Mouse (Mus musculus) MEL (cell line): ENCODE results near the gene Treh. TPM values are rescaled to one million over a fixed set of nuclear protein-coding genes. Genes with fewer than 3 reads are reported as not detected.

Experiments
- DNase-seq: peaks from one replicate; pipeline ENCODE4 v3.0.0; 2011; ENCODE audit warnings: low read depth, low spot score
- H3K27ac ChIP-seq: 2 replicates; pipeline ENCODE4 v1.5.1; 2012; ENCODE audit warnings: low read depth, mild to moderate bottlenecking, control low read depth, low read length, moderate library complexity; ENCODE audit not compliant: control insufficient read depth
- H3K27me3 ChIP-seq, 2 experiments: fragments of 150-350 bp in 1 of 2; sonication (generic) in 1 of 2; 2 replicates each; pipeline ENCODE4 v1.6.1; 2012; ENCODE audit warnings: low read length in 2 of 2, mild to moderate bottlenecking in 2 of 2, improper control_type of control experiment in 1 of 2, moderate library complexity in 1 of 2; ENCODE audit not compliant: insufficient read depth in 2 of 2, control insufficient read depth in 1 of 2
- H3K36me3 ChIP-seq, 2 experiments: 2 replicates each; pipeline ENCODE4 v1.6.1; 2012 to 2014; ENCODE audit warnings: low read length in 2 of 2, improper control_type of control experiment in 1 of 2, inconsistent platforms in 1 of 2, mild to moderate bottlenecking in 1 of 2; ENCODE audit not compliant: insufficient read depth in 2 of 2, control insufficient read depth in 1 of 2
- H3K4me1 ChIP-seq, 2 experiments: fragments of 150-350 bp in 1 of 2; sonication (generic) in 1 of 2; 2 replicates each; pipeline ENCODE4 v1.6.1; 2012; ENCODE audit warnings: low read length in 2 of 2, improper control_type of control experiment in 1 of 2, mild to moderate bottlenecking in 1 of 2; ENCODE audit not compliant: insufficient read depth in 2 of 2, control insufficient read depth in 1 of 2
- H3K4me3 ChIP-seq, 2 experiments: fragments of 150-350 bp in 1 of 2; sonication (generic) in 1 of 2; 2 replicates each; pipeline ENCODE4 v1.5.1; 2012; ENCODE audit warnings: low read depth in 2 of 2, low read length in 2 of 2, mild to moderate bottlenecking in 2 of 2, moderate library complexity in 2 of 2, control low read depth in 1 of 2, improper control_type of control experiment in 1 of 2; ENCODE audit not compliant: control insufficient read depth in 1 of 2, insufficient read depth in 1 of 2
- H3K79me2 ChIP-seq: 2 replicates; pipeline ENCODE4 v1.6.1; 2012; ENCODE audit warnings: mild to moderate bottlenecking, low read length, moderate library complexity; ENCODE audit not compliant: control insufficient read depth, poor library complexity, insufficient read depth
- H3K9ac ChIP-seq: 2 replicates; pipeline ENCODE4 v1.6.1; 2012; ENCODE audit warnings: low read depth, mild to moderate bottlenecking, control low read depth, low read length, moderate library complexity; ENCODE audit not compliant: control insufficient read depth, poor library complexity, severe bottlenecking
- H3K9me3 ChIP-seq: fragments of 150-350 bp; sonication (generic); replicated peaks from 2 replicates; pipeline ENCODE4 v1.6.1; 2012; ENCODE audit warnings: mild to moderate bottlenecking, low read length, improper control_type of control experiment, moderate library complexity; ENCODE audit not compliant: insufficient read depth
- BHLHE40 ChIP-seq: IDR thresholded peaks from 2 replicates; pipeline ENCODE4 v1.6.1; 2012; ENCODE audit warnings: low read depth, mild to moderate bottlenecking, inconsistent platforms, low read length, improper control_type of control experiment, borderline replicate concordance
- CHD1 ChIP-seq: IDR thresholded peaks from 2 replicates; pipeline ENCODE4 v1.6.1; 2012; ENCODE audit warnings: low read depth, mild to moderate bottlenecking, inconsistent platforms, low read length, improper control_type of control experiment
- ELF1 ChIP-seq: IDR thresholded peaks from 2 replicates; pipeline ENCODE4 v1.6.1; 2014; ENCODE audit warnings: low read depth, mild to moderate bottlenecking, inconsistent platforms, low read length, improper control_type of control experiment, moderate library complexity
- GATA1 ChIP-seq: IDR thresholded peaks from 2 replicates; pipeline ENCODE4 v1.6.1; 2011; ENCODE audit warnings: low read depth, low read length, improper control_type of control experiment
- JUND ChIP-seq: IDR thresholded peaks from 2 replicates; pipeline ENCODE4 v1.6.1; 2011; ENCODE audit warnings: low read depth, mild to moderate bottlenecking, improper control_type of control experiment, low read length
- MAFK ChIP-seq: IDR thresholded peaks from 2 replicates; pipeline ENCODE4 v1.6.1; 2011; ENCODE audit warnings: low read depth, mild to moderate bottlenecking, low read length, improper control_type of control experiment, borderline replicate concordance
- MYB ChIP-seq: IDR thresholded peaks from 2 replicates; pipeline ENCODE4 v1.6.1; 2011; ENCODE audit warnings: mild to moderate bottlenecking, low read depth, low read length, improper control_type of control experiment
- MYC ChIP-seq: IDR thresholded peaks from 2 replicates; pipeline ENCODE4 v1.6.1; 2011; ENCODE audit warnings: low read depth, mild to moderate bottlenecking, low read length, improper control_type of control experiment, moderate library complexity
- NELFE ChIP-seq: IDR thresholded peaks from 2 replicates; pipeline ENCODE4 v1.6.1; 2011; ENCODE audit warnings: low read depth, low read length, improper control_type of control experiment
- POLR2A ChIP-seq, 2 experiments: IDR thresholded peaks; 2 replicates each; pipeline ENCODE4 v1.6.1; 2011 to 2012; ENCODE audit warnings: low read length in 2 of 2, mild to moderate bottlenecking in 2 of 2, control low read depth in 1 of 2, improper control_type of control experiment in 1 of 2, low read depth in 1 of 2, moderate library complexity in 1 of 2; ENCODE audit not compliant: control insufficient read depth in 1 of 2, insufficient read depth in 1 of 2, poor library complexity in 1 of 2
- POLR2AphosphoS5 ChIP-seq: IDR thresholded peaks from 2 replicates; pipeline ENCODE4 v1.6.1; 2012; ENCODE audit warnings: low read depth, borderline replicate concordance, mild to moderate bottlenecking, inconsistent platforms, low read length, moderate library complexity, mixed read lengths
- RAD21 ChIP-seq: IDR thresholded peaks from 2 replicates; pipeline ENCODE4 v1.6.1; 2011; ENCODE audit warnings: mild to moderate bottlenecking, low read depth, low read length, improper control_type of control experiment
- RCOR1 ChIP-seq: IDR thresholded peaks from 2 replicates; pipeline ENCODE4 v1.6.1; 2012; ENCODE audit warnings: low read depth, mild to moderate bottlenecking, inconsistent platforms, low read length, improper control_type of control experiment
- UBTF ChIP-seq: IDR thresholded peaks from 2 replicates; pipeline ENCODE4 v1.6.1; 2012; ENCODE audit warnings: low read depth, mild to moderate bottlenecking, inconsistent platforms, low read length, improper control_type of control experiment, moderate library complexity, borderline replicate concordance; ENCODE audit not compliant: insufficient read depth
- USF1 ChIP-seq: IDR thresholded peaks from 2 replicates; pipeline ENCODE4 v1.6.1; 2014; ENCODE audit warnings: low read depth, mild to moderate bottlenecking, inconsistent platforms, low read length, improper control_type of control experiment, moderate library complexity
- ZC3H11A ChIP-seq: IDR thresholded peaks from 2 replicates; pipeline ENCODE4 v1.6.1; 2012; ENCODE audit warnings: low read depth, mild to moderate bottlenecking, inconsistent platforms, low read length, improper control_type of control experiment
- ZKSCAN1 ChIP-seq: IDR thresholded peaks from 2 replicates; pipeline ENCODE4 v1.6.1; 2012; ENCODE audit warnings: low read depth, mild to moderate bottlenecking, inconsistent platforms, low read length, improper control_type of control experiment, moderate library complexity
- polyA plus RNA-seq, 2 experiments: library from polyadenylated mRNA; stranded (reverse) in 1 of 2; unstranded in 1 of 2; fragments of >175 nt in 1 of 2; fragments of >200 nt in 1 of 2; gene quantifications; 2 replicates each; pipeline versions ENCODE4 v1.2.1 to v1.2.4; 2012; ENCODE audit warnings: low replicate concordance in 2 of 2, low read depth in 1 of 2; ENCODE audit not compliant: insufficient read length in 2 of 2, insufficient read depth in 1 of 2, missing spikeins in 1 of 2
- total RNA-seq: library from RNA; depleted of rRNA; stranded (reverse); fragments of 300-350 nt; gene quantifications from 2 replicates; pipeline ENCODE4 v1.2.3, GENCODE M21; 2012

Treh gene
- total and polyA plus RNA-seq, 3 experiments = not detected

- no peak overlapping the region for H3K4me3 ChIP-seq
- no peak overlapping the region for H3K27ac ChIP-seq
- TF ChIP-seq MYC (no peak), GATA1 (no peak), MYB (no peak), JUND (no peak), RCOR1 (no peak), MAFK (no peak), POLR2A (IDR thresholded peaks at IDR 0.05; ENCODE audit: control insufficient read depth in 1 of 2, insufficient read depth in 1 of 2, low read depth in 1 of 2, low read length in 2 of 2, poor library complexity in 1 of 2) (no peak), ZC3H11A (no peak)
- no peaks in the 10 kb centered on the region for H3K36me3 ChIP-seq
- no peak overlapping the region for H3K9ac ChIP-seq
- DNase-seq = no peak
- no peaks in the 10 kb centered on the region for H3K4me1 ChIP-seq
- H3K9me3 ChIP-seq = no peaks in the 10 kb centered on the region
- H3K27me3 ChIP-seq = no peaks in the 10 kb centered on the region
- H3K79me2 ChIP-seq = no peaks in the 10 kb centered on the region
Observed at GRCm38 (mm10) chr9:44697866-44698265, 24.8 kb downstream of the Treh start.

GRCm38 (mm10) chr9:44699196-44699595, 26.2 kb downstream of the Treh start:
- Histone ChIP-seq H3K4me1 (no peaks in the 10 kb centered on the region), H3K9me3 (no peaks in the 10 kb centered on the region), H3K79me2 (no peaks in the 10 kb centered on the region), H3K4me3 (no peak overlapping the region), H3K27me3 (no peaks in the 10 kb centered on the region)
- DNase-seq = no peak
- TF ChIP-seq POLR2AphosphoS5 (no peak), ELF1 (no peak)
- TF ChIP-seq, all 39 proteins: peak for 0
- H3K27ac ChIP-seq = no peak overlapping the region
- H3K9ac ChIP-seq = no peak overlapping the region
- H3K36me3 ChIP-seq = no peaks in the 10 kb centered on the region

- Histone ChIP-seq H3K9me3 (no peaks in the 10 kb centered on the region), H3K27ac (no peak overlapping the region), H3K36me3 (no peaks in the 10 kb centered on the region; a peak in 1 of 4 replicates), H3K9ac (no peak overlapping the region), H3K79me2 (no peaks in the 10 kb centered on the region), H3K4me3 (no peak overlapping the region), H3K27me3 (no peaks in the 10 kb centered on the region), H3K4me1 (no peaks in the 10 kb centered on the region)
- DNase-seq = no peak
- TF ChIP-seq CHD1 (no peak), MYC (no peak), BHLHE40 (no peak), USF1 (no peak), UBTF (no peak), ZKSCAN1 (no peak), NELFE (no peak), RAD21 (no peak)
Observed at GRCm38 (mm10) chr9:44699730-44700129, 26.7 kb downstream of the Treh start.
